Mouse (Mus musculus) frontal cortex, postnatal 14 days (tissue): ENCODE data around the gene Zfp428.
A peak's percentile ranks its signal among the peaks of the same experiment; 100 is the strongest.

Experiments
- DNase-seq, 2 experiments: peaks; one replicate each; pipeline ENCODE4 v3.0.0; 2022; ENCODE audit warnings: low spot score in 2 of 2

Zfp428 gene

GRCm38 (mm10) chr7:24551985-24552759 lies 45.4 kb downstream of the Zfp428 start:
- no peak for DNase-seq

DNA sequence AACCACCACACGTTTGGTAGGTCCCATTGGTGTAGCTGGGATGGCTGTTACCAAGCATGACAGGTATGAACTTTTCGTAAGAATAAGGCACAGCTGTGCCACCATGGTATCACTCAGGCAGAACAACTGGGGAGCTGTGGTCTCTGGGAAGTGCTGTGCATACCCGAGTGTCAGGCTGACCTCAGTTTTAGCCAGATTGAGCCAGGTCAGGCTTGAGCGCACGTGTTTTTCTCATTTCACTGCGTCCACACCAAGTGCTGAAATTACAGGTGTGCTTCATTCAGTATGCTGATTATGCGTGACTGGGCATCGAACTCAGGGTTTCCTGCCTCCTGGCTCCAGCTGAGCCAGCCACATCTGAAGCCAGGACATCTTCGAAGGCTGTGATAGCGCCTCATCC lies 49.0 kb downstream of the Zfp428 start:
- no peak for DNase-seq

GRCm38 (mm10) chr7:24561450-24561849 lies 54.6 kb downstream of the Zfp428 start:
- DNase-seq: no peak

GRCm38 (mm10) chr7:24563191-24563836 lies 56.5 kb downstream of the Zfp428 start:
- no peak for DNase-seq

- no peak for DNase-seq
Measured at GRCm38 (mm10) chr7:24563837-24564206, 57.0 kb downstream of the Zfp428 start.

DNA sequence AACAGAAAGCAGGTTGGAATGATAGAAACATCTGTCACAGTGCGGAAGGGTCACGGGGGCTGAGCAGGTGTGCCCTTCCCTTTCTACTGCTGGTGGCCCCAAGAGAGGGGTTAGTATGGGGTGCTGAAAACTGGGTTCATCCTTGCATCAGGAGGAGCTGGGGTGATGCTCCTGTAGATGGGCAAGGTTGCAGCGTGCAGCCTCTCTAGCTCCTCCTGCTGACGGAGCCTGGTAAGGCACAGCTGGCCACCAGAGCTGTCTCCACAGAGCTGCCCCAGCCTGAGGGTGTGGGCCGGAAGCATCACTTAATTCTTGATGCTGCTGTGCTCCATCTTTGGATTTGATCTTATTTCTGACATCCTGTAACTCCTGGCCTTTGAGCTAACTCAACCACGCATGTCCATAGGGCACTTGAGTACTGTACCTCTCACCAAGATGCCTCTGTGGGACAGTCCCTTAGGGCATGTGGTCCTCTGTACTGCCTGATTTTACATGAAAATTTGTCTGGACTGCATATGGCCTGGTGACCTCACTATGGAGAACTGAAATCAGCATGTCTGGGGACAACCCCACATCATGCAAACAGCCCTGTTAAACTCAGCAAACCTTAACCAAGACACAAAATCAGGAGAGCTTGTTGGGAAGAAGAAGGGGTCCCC lies 57.9 kb downstream of the Zfp428 start:
- peak in 1 of 2 experiments; percentile 53 for DNase-seq
